Mouse (Mus musculus): ENCODE measurements around the gene Otop2.

The Otop2 gene

GRCm38 (mm10) chr11:115341246-115341645, 34.3 kb downstream of the Otop2 start:
- DNase-seq (ENCODE audit: extremely low read depth, insufficient read length, low spot score) = no peak

DNA sequence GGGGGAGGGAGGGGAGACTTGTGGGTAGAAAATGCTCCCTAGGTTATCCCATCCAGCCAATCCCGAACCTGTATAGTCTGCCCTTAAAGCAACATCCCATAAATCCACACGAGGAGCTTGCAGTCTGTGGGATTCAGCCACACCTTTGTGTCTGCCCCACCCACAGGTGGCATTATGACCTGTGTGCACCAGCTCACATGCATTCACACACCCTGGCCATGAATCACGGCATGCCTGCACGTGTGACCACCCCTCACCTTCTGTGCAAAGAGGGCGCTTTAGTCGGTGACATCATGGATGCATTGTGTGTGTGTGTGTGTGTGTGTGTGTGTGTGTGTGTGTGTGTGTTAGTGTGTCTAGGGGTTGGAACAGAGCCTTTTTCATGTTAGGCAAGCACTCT, 34.9 kb downstream of the Otop2 start:
- DNase-seq (ENCODE audit: extremely low read depth, insufficient read length, low spot score) = no peak

- no peak for DNase-seq (ENCODE audit: extremely low read depth, insufficient read length, low spot score)
Observed at GRCm38 (mm10) chr11:115344967-115345366, 38.0 kb downstream of the Otop2 start.

DNA sequence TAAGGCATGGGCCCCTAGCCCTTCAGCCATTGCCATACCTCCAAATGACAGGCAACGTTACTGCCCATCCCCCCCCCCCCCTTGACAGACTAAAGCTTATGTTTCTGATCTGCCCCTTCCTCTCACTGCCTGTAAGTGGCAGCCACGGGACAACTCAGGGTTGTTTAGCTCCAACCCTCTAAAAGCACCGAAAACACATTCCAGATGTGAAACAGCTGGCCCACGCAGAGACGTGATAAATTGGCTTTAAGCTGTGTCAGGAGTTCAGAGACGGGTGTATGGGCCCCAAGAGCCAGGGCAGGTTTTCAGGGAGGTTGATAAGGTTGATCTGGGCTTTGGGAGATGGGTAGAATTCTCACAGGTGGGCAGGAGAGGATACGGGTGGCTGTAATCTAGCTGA, 38.6 kb downstream of the Otop2 start:
- no peak for DNase-seq (ENCODE audit: extremely low read depth, insufficient read length, low spot score)

- DNase-seq (ENCODE audit: extremely low read depth, insufficient read length, low spot score) = no peak
Observed at GRCm38 (mm10) chr11:115348681-115349248, 41.8 kb downstream of the Otop2 start.

DNA sequence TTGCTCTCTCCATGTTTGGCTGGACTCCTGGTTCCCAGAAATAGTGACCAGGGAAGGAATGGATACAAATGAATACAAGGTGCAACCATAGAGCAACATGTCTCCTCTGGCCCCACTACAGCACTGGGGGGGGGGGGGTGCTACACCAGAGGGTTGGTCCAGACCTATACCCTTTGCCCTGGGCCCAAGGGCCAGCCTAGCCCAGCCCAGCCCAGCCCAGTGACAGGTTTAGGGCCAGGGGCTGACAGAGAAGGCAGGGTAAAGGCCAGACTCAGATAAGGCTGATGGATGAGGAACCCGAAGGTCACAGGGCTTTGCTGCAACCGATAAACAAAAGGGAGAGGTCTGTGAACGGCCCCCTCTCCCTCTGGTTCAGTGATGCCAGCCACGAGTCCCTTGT, 43.0 kb downstream of the Otop2 start:
- no peak for DNase-seq (ENCODE audit: extremely low read depth, insufficient read length, low spot score)

DNA sequence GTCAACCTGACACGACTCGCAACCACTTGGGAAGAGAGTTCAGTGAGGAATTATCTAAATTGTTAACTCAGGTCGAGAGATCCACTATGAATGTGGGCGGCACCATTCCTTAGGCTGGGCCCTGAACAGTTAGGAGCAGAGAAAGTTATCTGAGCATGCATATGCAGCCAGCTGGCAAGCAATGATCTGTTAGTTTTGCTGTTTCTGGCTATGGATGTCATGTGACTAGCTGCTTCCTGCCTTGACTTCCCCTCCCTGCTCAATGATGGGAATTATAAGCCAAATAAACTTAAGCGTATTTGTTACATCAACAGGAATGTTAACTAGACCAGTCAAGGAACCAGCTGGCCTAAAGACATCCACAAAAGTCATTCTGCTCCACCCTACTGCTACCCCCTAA, 46.4 kb downstream of the Otop2 start:
- DNase-seq (ENCODE audit: extremely low read depth, insufficient read length, low spot score) = no peak

- DNase-seq (ENCODE audit: extremely low read depth, insufficient read length, low spot score) = peak; percentile 44
Observed at GRCm38 (mm10) chr11:115354183-115354582, 47.2 kb downstream of the Otop2 start.

DNA sequence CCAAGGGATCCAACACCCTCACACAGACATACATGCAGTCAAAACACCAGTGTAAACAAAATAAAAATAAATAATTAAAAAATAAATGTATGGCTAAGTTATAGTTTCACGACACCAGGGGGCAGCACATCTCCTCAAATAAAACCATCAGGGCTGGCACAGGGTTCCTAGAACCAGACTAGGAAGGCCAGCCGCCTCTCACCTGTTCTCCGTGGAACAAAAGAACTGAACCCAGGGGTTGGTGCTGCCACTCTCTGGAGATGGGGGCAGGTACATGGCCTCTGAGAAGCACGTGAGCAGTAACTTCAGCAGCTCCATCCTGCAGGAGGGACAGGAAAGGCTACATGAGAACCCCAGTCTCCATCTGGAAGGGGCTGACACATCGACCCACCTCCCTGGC, 51.5 kb downstream of the Otop2 start:
- no peak for DNase-seq (ENCODE audit: extremely low read depth, insufficient read length, low spot score)

DNA sequence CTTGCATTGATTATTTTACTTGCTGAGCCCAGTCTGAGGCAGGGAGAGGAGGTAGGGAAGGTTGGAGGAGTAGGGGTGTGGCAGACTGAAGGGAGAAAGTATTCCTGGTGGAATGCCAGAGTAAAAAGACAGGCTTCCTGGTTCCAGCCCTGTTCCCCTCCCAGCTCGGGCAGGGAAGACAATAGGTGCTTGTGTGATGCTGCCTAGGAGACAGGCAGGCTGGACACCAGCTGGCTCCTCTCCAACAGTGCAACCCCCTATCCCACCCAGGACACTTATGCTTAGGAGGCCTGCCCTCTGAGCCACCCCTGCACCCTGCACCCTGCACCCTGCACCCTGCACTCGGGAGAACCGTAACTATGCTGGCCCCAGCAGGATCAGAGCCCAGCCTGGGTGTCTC, 52.3 kb downstream of the Otop2 start:
- DNase-seq (ENCODE audit: extremely low read depth, insufficient read length, low spot score) = no peak

DNA sequence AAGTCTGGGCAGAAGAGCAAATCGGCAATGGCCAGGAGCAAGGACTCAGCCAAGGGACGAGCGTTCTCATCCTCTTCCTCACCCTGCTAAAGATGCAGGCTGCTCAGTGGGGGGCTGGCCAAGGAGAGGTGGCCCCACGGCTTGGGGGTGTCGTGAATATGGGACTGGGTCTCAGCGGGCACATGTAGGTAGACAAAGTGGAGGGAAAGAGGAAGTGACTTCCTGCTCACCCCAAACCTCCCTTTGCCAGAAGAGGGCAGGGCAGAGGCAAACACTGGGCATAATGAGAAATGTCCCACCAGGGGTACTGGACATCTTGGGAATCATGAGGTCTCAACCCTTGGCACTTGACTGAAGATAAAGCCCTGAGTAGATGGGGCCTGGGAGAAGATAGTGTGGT, 52.8 kb downstream of the Otop2 start:
- no peak for DNase-seq (ENCODE audit: extremely low read depth, insufficient read length, low spot score)

DNA sequence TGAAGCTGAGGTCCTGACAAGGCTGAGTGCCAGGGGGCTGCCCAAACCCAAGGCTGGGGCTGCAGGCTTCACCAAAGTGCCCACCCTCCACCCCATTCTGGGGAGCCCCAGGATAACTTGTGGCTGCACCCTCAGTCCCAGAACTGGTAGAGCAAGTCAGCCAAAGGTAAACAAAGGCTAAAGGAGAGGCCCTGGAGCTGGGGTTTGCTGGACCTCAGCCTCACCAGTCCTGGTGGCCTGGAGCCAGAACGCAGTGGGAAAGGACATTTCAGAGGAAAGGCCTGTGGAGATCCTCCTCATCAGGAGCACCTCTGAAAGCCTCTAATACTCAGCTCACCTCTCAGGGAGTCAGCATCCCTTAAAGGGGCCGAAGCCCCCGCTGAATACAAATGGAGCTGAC, 57.2 kb downstream of the Otop2 start:
- no peak for DNase-seq (ENCODE audit: extremely low read depth, insufficient read length, low spot score)

GRCm38 (mm10) chr11:115366039-115366705, 59.2 kb downstream of the Otop2 start:
- peak; percentile 66 for DNase-seq (ENCODE audit: extremely low read depth, insufficient read length, low spot score)

GRCm38 (mm10) chr11:115366706-115367394, 59.9 kb downstream of the Otop2 start:
- peak; percentile 72 for DNase-seq (ENCODE audit: extremely low read depth, insufficient read length, low spot score)

DNA sequence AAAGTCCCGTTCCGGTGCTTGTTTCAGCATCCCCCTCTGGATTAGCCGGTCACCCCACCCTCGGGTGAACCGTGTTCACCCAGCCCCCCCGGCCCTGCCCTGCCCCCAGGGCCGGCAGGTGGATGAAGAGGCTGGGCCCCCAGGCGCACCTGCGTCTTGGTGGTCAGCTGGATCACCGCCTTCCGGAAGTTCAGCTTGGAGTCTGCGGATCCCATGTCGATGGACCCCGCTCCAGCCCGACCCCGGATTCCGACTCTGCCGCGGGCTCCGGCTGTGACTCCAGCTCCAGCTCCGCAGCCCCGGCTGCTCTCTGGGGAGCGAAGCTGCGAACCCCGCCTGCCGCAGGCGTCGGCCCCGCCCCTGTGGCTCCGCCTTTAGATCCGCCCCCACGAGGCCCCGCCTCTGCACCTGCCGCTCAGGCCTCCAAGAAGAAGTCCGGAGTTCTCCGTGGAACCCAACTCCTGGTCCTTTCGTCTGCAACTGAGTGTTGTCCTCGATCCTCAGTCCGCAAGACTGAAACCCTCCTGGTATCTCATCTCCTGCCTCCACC, 60.5 kb downstream of the Otop2 start, which contains the start of gene Hid1:
Gene Hid1 (minus strand): TSS at position 362 of the 550 bp plus-strand sequence.
- peak; percentile 89 for DNase-seq (ENCODE audit: extremely low read depth, insufficient read length, low spot score)

DNA sequence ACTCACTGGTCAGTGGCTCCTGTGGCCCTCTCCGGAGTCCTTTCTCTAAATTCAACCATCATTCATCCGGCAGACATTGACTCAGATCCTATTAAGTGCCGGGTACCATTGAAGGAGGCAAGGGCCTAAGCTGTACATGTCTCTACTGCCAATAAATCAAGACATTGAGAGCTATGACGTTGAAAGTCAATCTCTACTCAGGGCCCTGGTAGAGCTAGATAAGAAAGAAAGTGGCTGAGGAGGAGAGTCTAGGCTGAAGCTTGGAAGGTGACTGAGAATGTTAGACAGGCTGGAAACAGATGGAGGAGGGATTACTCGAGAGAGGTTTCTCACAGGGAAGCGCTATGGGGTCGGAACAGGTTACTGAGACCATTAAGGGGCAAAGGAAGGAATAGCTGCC, 63.4 kb downstream of the Otop2 start:
- DNase-seq (ENCODE audit: extremely low read depth, insufficient read length, low spot score) = no peak

GRCm38 (mm10) chr11:115371354-115371753, 64.4 kb downstream of the Otop2 start:
- DNase-seq (ENCODE audit: extremely low read depth, insufficient read length, low spot score) = no peak

- no peak for DNase-seq (ENCODE audit: extremely low read depth, insufficient read length, low spot score)
Observed at GRCm38 (mm10) chr11:115372015-115372414, 65.1 kb downstream of the Otop2 start.

DNA sequence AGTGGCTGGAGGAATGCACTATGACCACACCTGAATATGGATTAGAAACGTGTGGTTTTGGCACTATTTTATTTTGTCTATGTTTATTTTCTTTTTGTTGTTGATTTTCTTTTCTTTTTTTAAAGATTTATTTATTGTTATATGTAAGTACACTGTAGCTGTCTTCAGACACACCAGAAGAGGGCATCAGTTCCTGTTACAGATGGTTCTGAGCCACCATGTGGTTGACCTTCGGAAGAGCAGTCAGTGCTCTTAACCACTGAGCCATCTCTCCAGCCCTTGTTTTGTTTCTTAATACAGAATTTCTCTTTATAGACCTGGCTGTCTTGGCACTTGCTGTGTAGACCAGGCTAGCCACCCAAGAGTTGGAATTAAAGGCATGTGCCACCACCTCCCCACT, 65.8 kb downstream of the Otop2 start:
- DNase-seq (ENCODE audit: extremely low read depth, insufficient read length, low spot score) = no peak

DNA sequence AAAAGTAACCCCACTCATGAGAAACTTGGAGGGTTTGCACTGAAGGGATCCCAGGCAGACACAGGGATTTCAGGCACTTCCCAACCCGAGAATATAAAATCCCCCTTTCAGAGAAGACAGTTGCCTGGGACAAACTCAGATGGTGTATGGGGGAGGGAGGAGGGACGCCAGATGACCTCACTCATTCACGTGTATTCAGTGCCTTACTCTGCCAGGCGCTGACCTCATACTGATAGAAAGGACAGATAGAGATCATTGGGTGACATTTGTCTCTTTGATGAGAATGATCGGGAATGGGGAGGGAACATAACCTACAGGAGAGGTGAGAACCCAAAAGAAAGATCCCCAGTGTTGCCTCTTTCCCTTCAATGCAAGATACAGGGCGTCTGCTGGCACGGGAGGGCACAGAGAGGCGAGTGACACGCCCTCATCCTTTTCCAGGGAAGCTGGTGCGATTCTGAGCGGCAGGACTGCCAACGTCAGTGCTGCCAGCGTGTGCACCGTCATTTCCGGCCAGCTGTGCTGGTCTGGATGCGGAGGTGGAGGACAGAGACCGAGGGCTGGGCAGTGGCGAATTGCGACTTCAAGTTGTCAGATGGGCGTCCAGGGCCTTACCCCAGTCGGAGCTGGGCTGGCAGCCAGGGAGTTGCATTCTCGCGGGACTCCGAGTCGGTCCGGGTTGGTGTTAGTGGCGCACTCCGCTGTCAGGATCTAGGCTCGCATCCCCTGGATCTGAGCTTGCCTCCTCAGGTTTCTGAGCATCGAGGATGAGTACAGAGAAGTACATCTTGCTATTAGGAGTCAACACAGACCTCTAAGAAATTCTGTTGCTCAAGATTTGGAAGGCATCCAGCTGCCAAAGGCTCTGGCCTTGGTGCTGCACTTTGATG, 67.1 kb downstream of the Otop2 start:
- DNase-seq (ENCODE audit: extremely low read depth, insufficient read length, low spot score) = peak; percentile 92
